In the genomic region with DNA sequence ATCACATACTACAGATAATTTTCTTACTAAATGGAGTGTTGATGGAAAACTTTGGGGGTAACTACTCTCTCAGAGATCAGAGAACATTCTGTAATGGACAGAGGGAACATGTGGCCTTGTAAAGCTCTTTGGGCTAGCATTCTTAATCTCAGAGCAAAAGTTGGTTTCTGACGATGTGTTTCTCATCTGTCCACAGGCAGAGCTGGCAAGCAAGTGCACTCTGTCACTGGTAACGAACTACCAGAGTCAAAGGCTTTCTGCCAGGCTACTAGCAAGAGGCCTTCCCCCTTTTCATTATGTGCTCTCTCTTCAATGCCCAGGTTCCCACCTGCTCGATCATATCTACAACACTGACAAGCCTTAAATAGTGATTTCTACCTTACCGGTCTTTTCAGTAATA, we compare ENCODE assay signal across 32 mouse cellular contexts. TPM values are rescaled to one million over a fixed set of nuclear protein-coding genes. Genes with fewer than 3 reads are reported as not detected.
DNase-seq lines count a peak whose midpoint lies in the region; ATAC-seq and TF ChIP-seq lines count a peak whose summit lies in the region.
"Had no signal": no experiment of that assay in that cellular context is flagged by ENCODE, and none has a peak within 500 bp of the region (broad histone marks: within the 10 kb centered on the region; RNA-seq: fewer than 3 reads in every experiment).

No protein-coding gene starts in this region.

- ATAC-seq in liver, embryonic 12.5 days: no peak
- ATAC-seq: forebrain, embryonic 16.5 days; inflammation-experienced regulatory T-cells, adult 6 months had no signal

- peaks cover 3% of the 10 kb centered on the region; the same call in 1 of the 2 replicates for H3K36me3 ChIP-seq in liver, adult 2 months (ENCODE audit: control insufficient read depth, insufficient read depth, low read length)
- no peaks in the 10 kb centered on the region for H3K36me3 ChIP-seq in liver, embryonic 12.5 days
- peaks cover 62 to 88% of the 10 kb centered on the region in 2 experiments for H3K36me3 ChIP-seq in CH12.LX (replicated peaks in 1 of 2; ENCODE audit: control insufficient read depth in 1 of 2, insufficient read depth in 1 of 2, low read length in 1 of 2)
- H3K36me3 ChIP-seq: heart, embryonic 12.5 days; liver, embryonic 13.5 days; neural tube, embryonic 15.5 days had no signal

- TF ChIP-seq RAD21 in CH12.LX (IDR thresholded peaks at IDR 0.05; ENCODE audit: low read depth, low read length): no peak

- in situ Hi-C loops in CH12.LX (cut with MboI; ENCODE audit: low pct_ligation_motif_present, low pct_unique_long_range_greater_than_20kb, low sequenced_read_pairs): loop anchor here (25.0 kb wide), 1 partner anchor 270 kb away; the partner anchor contains the start of gene Tsc22d2

- 0 out of 2 replicates have a peak overlapping the region, but pooled peaks have one; percentile 2 for H3K27ac ChIP-seq in liver, adult 2 months (replicated peaks; ENCODE audit: insufficient read depth, low read depth, low read length)
- no peak overlapping the region for H3K27ac ChIP-seq in liver, embryonic 12.5 days
- no peak overlapping the region for H3K27ac ChIP-seq in CH12.LX (ENCODE audit: insufficient read depth, low read depth)
- H3K27ac ChIP-seq: hindbrain, embryonic 14.5 days; neural tube, embryonic 15.5 days had no signal

- WGBS in liver, adult 2 months: 29% methylated on average over 4 of the region's 4 CpGs
- WGBS in liver, embryonic 12.5 days (ENCODE audit: insufficient replicate concordance): 74% methylated on average over 4 of the region's 4 CpGs

- H3K9ac ChIP-seq in liver, adult 2 months (ENCODE audit: low read depth, low read length): no peak overlapping the region
- no peak overlapping the region for H3K9ac ChIP-seq in liver, embryonic 12.5 days
- H3K9ac ChIP-seq in CH12.LX (ENCODE audit: insufficient read depth, low read depth): peak overlapping the region; percentile 53; the same call in 1 of the 2 replicates
- H3K9ac ChIP-seq: heart, embryonic 12.5 days; hindbrain, embryonic 14.5 days; liver, embryonic 13.5 days; neural tube, embryonic 15.5 days had no signal

- H3K9me3 ChIP-seq in liver, embryonic 12.5 days (replicated peaks): no peaks in the 10 kb centered on the region
- no peaks in the 10 kb centered on the region for H3K9me3 ChIP-seq in CH12.LX (replicated peaks; ENCODE audit: low read length)
- H3K9me3 ChIP-seq: G1E; heart, embryonic 12.5 days; liver, embryonic 13.5 days; neural tube, embryonic 15.5 days had no signal

- no peak overlapping the region for H3K4me2 ChIP-seq in liver, embryonic 12.5 days
- H3K4me2 ChIP-seq in CH12.LX (ENCODE audit: insufficient read depth, low read depth, poor library complexity, severe bottlenecking): peak overlapping the region; percentile 76
- H3K4me2 ChIP-seq: heart, embryonic 12.5 days; hindbrain, embryonic 14.5 days; liver, embryonic 13.5 days; neural tube, embryonic 15.5 days had no signal

- no peak for TF ChIP-seq EP300 in CH12.LX (IDR thresholded peaks at IDR 0.05; ENCODE audit: low read length)

- dilution Hi-C loops in CH12.LX (cut with MboI; ENCODE audit: extremely low pct_ligation_motif_present, extremely low pct_unique_long_range_greater_than_20kb, low sequenced_read_pairs): no loop called here

- H3K79me2 ChIP-seq in liver, adult 2 months (ENCODE audit: control insufficient read depth, insufficient read depth, low read length): peaks cover 43% of the 10 kb centered on the region
- H3K79me2 ChIP-seq in CH12.LX (replicated peaks; ENCODE audit: control insufficient read depth, extremely low read depth, insufficient read depth, poor library complexity, severe bottlenecking): peaks cover 96% of the 10 kb centered on the region

- H3K4me1 ChIP-seq in liver, adult 2 months (ENCODE audit: control insufficient read depth, insufficient read depth, low read length): peaks cover 56% of the 10 kb centered on the region
- H3K4me1 ChIP-seq in liver, embryonic 12.5 days: peaks cover under 1% of the 10 kb centered on the region; the same call in 1 of the 2 replicates
- peaks cover 22 to 87% of the 10 kb centered on the region in 2 experiments for H3K4me1 ChIP-seq in CH12.LX (ENCODE audit: control insufficient read depth in 1 of 2, insufficient read depth in 2 of 2)

- no peak overlapping the region for H3K4me3 ChIP-seq in liver, adult 2 months (ENCODE audit: insufficient read depth, low read depth, low read length)
- no peak overlapping the region for H3K4me3 ChIP-seq in liver, embryonic 12.5 days
- peak overlapping the region in 2 of 3 experiments; percentile 28 to 35 for H3K4me3 ChIP-seq in CH12.LX (replicated peaks in 1 of 3; ENCODE audit: low read depth in 2 of 3, low read length in 2 of 3, poor library complexity in 1 of 3)
- H3K4me3 ChIP-seq: erythroblast, embryonic 14.5 days; heart, embryonic 12.5 days; liver, embryonic 13.5 days; neural tube, embryonic 15.5 days had no signal

- peak; percentile 66 to 69 for DNase-seq in adrenal gland, adult (ENCODE audit: inconsistent age in 2 of 2, low spot score in 1 of 2)
- no peak for DNase-seq in adrenal gland, postnatal 25 days
- peak; percentile 79 for DNase-seq in heart, adult 11 months
- no peak for DNase-seq in heart, adult 8-10 months (ENCODE audit: low spot score)
- DNase-seq in liver, adult 2 months (ENCODE audit: extremely low read depth, low read depth, low spot score): peak; percentile 73
- no peak for DNase-seq in CH12.LX (ENCODE audit: extremely low read depth)
- DNase-seq in gastrocnemius, adult 8-10 months (ENCODE audit: low spot score in 2 of 2): no peak
- DNase-seq: cerebellum, adult 2 months; cerebellum, postnatal 14 days; gastrocnemius, postnatal 10 days; heart, postnatal 4 days; kidney, adult 18-20 months; kidney, postnatal 14 days; liver, embryonic 13.5 days; midbrain, embryonic 14.5 days; retina, postnatal 1 day; right cerebral cortex, postnatal 14 days had no signal

- no peak for TF ChIP-seq CTCF in liver, adult 2 months (IDR thresholded peaks at IDR 0.05; ENCODE audit: low read depth, low read length)
- no peak for TF ChIP-seq CTCF in CH12.LX (conservative IDR thresholded peaks at IDR 0.05 in 1 of 2, IDR thresholded peaks at IDR 0.05 in 1 of 2; ENCODE audit: low read depth in 2 of 2, low read length in 2 of 2)

- no peaks in the 10 kb centered on the region for H3K27me3 ChIP-seq in liver, adult 2 months (ENCODE audit: control insufficient read depth, insufficient read depth, low read length)
- no peaks in the 10 kb centered on the region for H3K27me3 ChIP-seq in liver, embryonic 12.5 days (replicated peaks)
- H3K27me3 ChIP-seq in CH12.LX (replicated peaks): no peaks in the 10 kb centered on the region
- H3K27me3 ChIP-seq: heart, embryonic 12.5 days; liver, embryonic 13.5 days; neural tube, embryonic 15.5 days had no signal

- no peak for TF ChIP-seq POLR2A in liver, adult 2 months (IDR thresholded peaks at IDR 0.05; ENCODE audit: extremely low read depth, insufficient read depth, low read length)
- TF ChIP-seq POLR2A in CH12.LX (IDR thresholded peaks at IDR 0.05; ENCODE audit: low read depth, low read length): 0 out of 2 replicates have a peak, but pooled peaks have one; percentile 5

TF ChIP-seq in CH12.LX, 34 proteins besides CTCF, POLR2A, EP300 and RAD21 (continues in another document):
- TF ChIP-seq ELF1 (IDR thresholded peaks at IDR 0.05; ENCODE audit: low read depth, low read length) (no peak), HCFC1 (IDR thresholded peaks at IDR 0.05; ENCODE audit: low read depth, low read length) (no peak), MEF2A (IDR thresholded peaks at IDR 0.05; ENCODE audit: borderline replicate concordance, low read depth, low read length) (no peak), RCOR1 (conservative IDR thresholded peaks at IDR 0.05; ENCODE audit: low read depth, low read length) (no peak), CHD1 (IDR thresholded peaks at IDR 0.05; ENCODE audit: low read depth, low read length) (no peak), MAZ (IDR thresholded peaks at IDR 0.05; ENCODE audit: low read depth, low read length) (no peak), CHD2 (IDR thresholded peaks at IDR 0.05; ENCODE audit: low read length) (no peak), NRF1 (IDR thresholded peaks at IDR 0.05; ENCODE audit: low read depth, low read length) (no peak), GABPA (IDR thresholded peaks at IDR 0.05; ENCODE audit: insufficient replicate concordance, low read depth, low read length) (no peak), PAX5 (IDR thresholded peaks at IDR 0.05; ENCODE audit: low read length) (no peak), POLR2AphosphoS2 (IDR thresholded peaks at IDR 0.05; ENCODE audit: low read depth, low read length) (no peak), ZNF384 (IDR thresholded peaks at IDR 0.05; ENCODE audit: low read depth, low read length) (no peak), MXI1 (IDR thresholded peaks at IDR 0.05; ENCODE audit: low read depth, low read length) (no peak), MAX (IDR thresholded peaks at IDR 0.05; ENCODE audit: low read length) (no peak), MYC (IDR thresholded peaks at IDR 0.05; ENCODE audit: low read depth, low read length) (no peak), ZKSCAN1 (IDR thresholded peaks at IDR 0.05; ENCODE audit: borderline replicate concordance, low read depth, low read length) (no peak), SMC3 (IDR thresholded peaks at IDR 0.05; ENCODE audit: low read depth, low read length) (no peak), TBP (conservative IDR thresholded peaks at IDR 0.05; ENCODE audit: low read depth, low read length) (no peak), NELFE (IDR thresholded peaks at IDR 0.05; ENCODE audit: low read depth, low read length) (no peak)

RNA-seq across cellular contexts. Expression of gene Siah2, which starts 9.9 kb away (rescaled TPM):
- 20.2 and 20.5 TPM in 2 replicates for total RNA-seq in adrenal gland, postnatal 25 days (2021)
- 10 to 100 TPM in 1 of 4 experiments, 1 to 10 TPM in 3; 5.3 to 10.6 (median 7.6) TPM for total RNA-seq in heart, adult 8-10 months (2022)
- total RNA-seq in liver, adult 2 months (2014; rRNA removed): 9.6 and 14.6 TPM in 2 replicates
- 29.4 and 30.2 TPM in 2 replicates for polyA plus RNA-seq in liver, adult 2 months (2012; rRNA removed)
- 5.6 TPM in 2 replicates for polyA plus RNA-seq in liver, embryonic 12.5 days (2016; fragmentation: Nextera tagmentation; extraction: Ambion mirVana)
- total RNA-seq in CH12.LX (2012; rRNA removed) (125 and 140 TPM in 2 replicates), CH12.LX (2014; rRNA removed) (119 and 142 TPM in 2 replicates)
- polyA plus RNA-seq in CH12.LX (2012; ENCODE audit: insufficient read length, low read depth): 99.0 and 104 TPM in 2 replicates
- 10 to 100 TPM in 2 of 4 experiments, 1 to 10 TPM in 2; 8.5 to 11.6 (median 9.6) TPM for total RNA-seq in gastrocnemius, adult 8-10 months (2022)

RNA-seq across cellular contexts. Expression of gene Erich6, which starts 45.3 kb away (rescaled TPM):
- total RNA-seq in adrenal gland, postnatal 25 days (2021): not detected in 2 replicates
- total RNA-seq in heart, adult 8-10 months (2022): not detected
- total RNA-seq in liver, adult 2 months (2014; rRNA removed): not detected in 2 replicates
- polyA plus RNA-seq in liver, adult 2 months (2012; rRNA removed): not detected in 2 replicates
- not detected in 2 replicates for polyA plus RNA-seq in liver, embryonic 12.5 days (2016; fragmentation: Nextera tagmentation; extraction: Ambion mirVana)
- total RNA-seq in CH12.LX (2012; rRNA removed) (not detected in 2 replicates), CH12.LX (2014; rRNA removed) (not detected in 2 replicates)
- 0.11 TPM in 1 of 2 replicates, not detected in the other for polyA plus RNA-seq in CH12.LX (2012; ENCODE audit: insufficient read length, low read depth)
- total RNA-seq in gastrocnemius, adult 8-10 months (2022): not detected
- total RNA-seq: G1E; granulocyte monocyte progenitor cell, adult 5-6 weeks; monocyte, adult 5-6 weeks had no signal
- polyA plus RNA-seq: erythroblast, embryonic 14.5 days; forebrain, embryonic 11.5 days; forebrain, embryonic 16.5 days; G1E; heart, postnatal 0 days; inflammation-experienced regulatory T-cells, adult 6 months; liver, embryonic 13.5 days; lung, embryonic 16.5 days; neural tube, embryonic 15.5 days; small intestine, adult 2 months; stomach, embryonic 14.5 days had no signal

Comparison
In these comparisons a context has a peak if more than half of its experiments do, and no peak if none do; other contexts are left out.
1. DNase-seq: peak in adrenal gland, adult (2 of 2), heart, adult 11 months (single experiment) and liver, adult 2 months (single experiment); none in adrenal gland, postnatal 25 days (single experiment), heart, adult 8-10 months (single experiment), CH12.LX (single experiment) and gastrocnemius, adult 8-10 months (0 of 2).
2. H3K4me3 ChIP-seq: peak in CH12.LX (2 of 3); none in liver, adult 2 months (single experiment) and liver, embryonic 12.5 days (single experiment).